Mouse (Mus musculus) forebrain, embryonic 11.5 days (tissue): Measurements from ENCODE around the gene Ap4e1. TPM values are rescaled to one million over a fixed set of nuclear protein-coding genes. Genes with fewer than 3 reads are reported as not detected.

Experiments used
- ATAC-seq: fragments of 200-750 bp; cut with Nextera tagmentation; replicated peaks from 2 replicates; pipeline ENCODE4 v1.8.0; 2017; ENCODE audit warnings: moderate TSS enrichment; ENCODE audit not compliant: low FRiP score
- DNase-seq: peaks from one replicate; pipeline ENCODE4 v3.0.0-alpha.2; 2017; ENCODE audit warnings: low spot score
- H3K27ac ChIP-seq: fragments of 300-500 bp; sonication (generic); 2 replicates; pipeline ENCODE4 v1.5.1; 2014; ENCODE audit warnings: low read depth, low read length
- H3K27me3 ChIP-seq: fragments of 300-500 bp; sonication (generic); 2 replicates; pipeline ENCODE4 v1.6.1; 2014; ENCODE audit warnings: mild to moderate bottlenecking, low read length, mixed read lengths; ENCODE audit not compliant: control insufficient read depth, insufficient read depth
- H3K36me3 ChIP-seq: fragments of 300-500 bp; sonication (generic); 2 replicates; pipeline ENCODE4 v1.6.1; 2014; ENCODE audit warnings: mild to moderate bottlenecking, low read length, moderate library complexity, mixed read lengths; ENCODE audit not compliant: control insufficient read depth, insufficient read depth
- H3K4me1 ChIP-seq: fragments of 300-500 bp; sonication (generic); replicated peaks from 2 replicates; pipeline ENCODE4 v1.6.1; 2014; ENCODE audit warnings: low read length, mixed read lengths; ENCODE audit not compliant: control insufficient read depth, insufficient read depth
- H3K4me2 ChIP-seq: fragments of 300-500 bp; sonication (generic); 2 replicates; pipeline ENCODE4 v1.6.1; 2014; ENCODE audit warnings: low read depth, mild to moderate bottlenecking, low read length, moderate library complexity, mixed read lengths; ENCODE audit not compliant: severe bottlenecking
- H3K4me3 ChIP-seq: fragments of 300-500 bp; sonication (generic); 2 replicates; pipeline ENCODE4 v1.5.1; 2014; ENCODE audit warnings: low read depth, low read length
- H3K9ac ChIP-seq: fragments of 300-500 bp; sonication (generic); 2 replicates; pipeline ENCODE4 v1.6.1; 2014; ENCODE audit warnings: low read length
- H3K9me3 ChIP-seq: fragments of 300-500 bp; sonication (generic); 2 replicates; pipeline ENCODE4 v1.6.1; 2016; ENCODE audit warnings: low read length, mixed read lengths; ENCODE audit not compliant: control insufficient read depth
- WGBS: fragments of 180-500 bp; shearing (Covaris S2); extraction: QIAGEN DNeasy Blood & Tissue Kit; methylation state at CpG from one replicate; pipeline ENCODE4 v1.1.7; 2014; 5-methylcytosine and 5-hydroxymethylcytosine counted together
- polyA plus RNA-seq: library from polyadenylated mRNA; unstranded; fragments of >200 nt; fragmentation: Nextera tagmentation; extraction: Ambion mirVana; gene quantifications from 2 replicates; pipeline ENCODE4 v1.2.1, GENCODE M21; 2014

Gene Ap4e1
- polyA plus RNA-seq, 1 experiment from 2014 or later = 13.1 TPM

GRCm38 (mm10) chr2:126998219-126998618 is 10.3 kb upstream of the Ap4e1 start:
- no peaks in the 10 kb centered on the region for H3K4me1 ChIP-seq
- no peak overlapping the region for H3K4me2 ChIP-seq
- H3K27ac ChIP-seq = no peak overlapping the region
- DNase-seq (no peak), ATAC-seq (no peak)
- no peaks in the 10 kb centered on the region for H3K27me3 ChIP-seq
- H3K36me3 ChIP-seq = no peaks in the 10 kb centered on the region
- WGBS = 66% methylated on average over 7 of the region's 7 CpGs
- no peaks in the 10 kb centered on the region for H3K9me3 ChIP-seq
- H3K4me3 ChIP-seq = no peak overlapping the region
- no peak overlapping the region for H3K9ac ChIP-seq

- H3K36me3 ChIP-seq = no peaks in the 10 kb centered on the region
These were observed 7.9 kb upstream of the Ap4e1 start for GRCm38 (mm10) chr2:127000406-127001324.

GRCm38 (mm10) chr2:127004046-127004445 is 4.5 kb upstream of the Ap4e1 start:
- DNase-seq (no peak), ATAC-seq (no peak)
- no peaks in the 10 kb centered on the region for H3K4me1 ChIP-seq
- H3K9me3 ChIP-seq = no peaks in the 10 kb centered on the region
- no peaks in the 10 kb centered on the region for H3K36me3 ChIP-seq
- H3K27me3 ChIP-seq = no peaks in the 10 kb centered on the region
- H3K9ac ChIP-seq = no peak overlapping the region
- no peak overlapping the region for H3K4me3 ChIP-seq
- H3K27ac ChIP-seq = no peak overlapping the region
- 89% methylated on average over 7 of the region's 7 CpGs for WGBS
- no peak overlapping the region for H3K4me2 ChIP-seq

More at GRCm38 (mm10) chr2:127000406-127001324, 7.9 kb upstream of the Ap4e1 start:
- Histone ChIP-seq H3K9me3 (no peaks in the 10 kb centered on the region), H3K9ac (no peak overlapping the region), H3K4me1 (no peaks in the 10 kb centered on the region), H3K4me2 (no peak overlapping the region), H3K27ac (no peak overlapping the region), H3K27me3 (no peaks in the 10 kb centered on the region), H3K4me3 (no peak overlapping the region)
- no peak for ATAC-seq
- DNase-seq = no peak
- WGBS = 79% methylated on average over 8 of the region's 8 CpGs

- WGBS = 46% methylated on average over 12 of the region's 12 CpGs
- DNase-seq = peak; percentile 56
- Histone ChIP-seq H3K4me3 (no peak overlapping the region), H3K4me1 (0 out of 2 replicates have a peak, but pooled peaks cover 5% of the 10 kb centered on the region), H3K36me3 (no peaks in the 10 kb centered on the region; the same call in 1 of the 2 replicates), H3K4me2 (no peak overlapping the region), H3K27me3 (no peaks in the 10 kb centered on the region), H3K27ac (no peak overlapping the region), H3K9ac (no peak overlapping the region), H3K9me3 (no peaks in the 10 kb centered on the region)
- no peak for ATAC-seq
These were observed 1.7 kb upstream of the Ap4e1 start for GRCm38 (mm10) chr2:127006634-127007370.

- Histone ChIP-seq H3K4me3 (no peak overlapping the region), H3K36me3 (no peaks in the 10 kb centered on the region; the same call in 1 of the 2 replicates), H3K9me3 (no peaks in the 10 kb centered on the region), H3K4me1 (0 out of 2 replicates have a peak, but pooled peaks cover 5% of the 10 kb centered on the region), H3K27me3 (no peaks in the 10 kb centered on the region), H3K4me2 (no peak overlapping the region), H3K27ac (no peak overlapping the region), H3K9ac (no peak overlapping the region)
- ATAC-seq (no peak), DNase-seq (no peak)
- 79% methylated on average over 5 of the region's 5 CpGs for WGBS
These were observed 1.0 kb upstream of the Ap4e1 start for GRCm38 (mm10) chr2:127007509-127007908.

GRCm38 (mm10) chr2:127035006-127035605 is 26.6 kb downstream of the Ap4e1 start:
- H3K4me3 ChIP-seq = no peak overlapping the region
- DNase-seq (no peak), ATAC-seq (no peak)
- H3K4me1 ChIP-seq = no peaks in the 10 kb centered on the region
- H3K36me3 ChIP-seq = no peaks in the 10 kb centered on the region; the same call in 1 of the 2 replicates
- no peaks in the 10 kb centered on the region for H3K9me3 ChIP-seq
- H3K27ac ChIP-seq = no peak overlapping the region
- H3K9ac ChIP-seq = no peak overlapping the region
- whole genome bisulfite sequencing = 96% methylated on average over 9 of the region's 9 CpGs
- no peaks in the 10 kb centered on the region for H3K27me3 ChIP-seq
- no peak overlapping the region for H3K4me2 ChIP-seq

- 95% methylated on average over 4 of the region's 4 CpGs for WGBS
- no peak for ATAC-seq
These were observed 28.8 kb downstream of the Ap4e1 start for GRCm38 (mm10) chr2:127037299-127037698.

GRCm38 (mm10) chr2:127061471-127061870 is 53.0 kb downstream of the Ap4e1 start:
- Histone ChIP-seq H3K9me3 (no peaks in the 10 kb centered on the region), H3K4me3 (no peak overlapping the region), H3K27ac (no peak overlapping the region), H3K27me3 (no peaks in the 10 kb centered on the region), H3K4me2 (no peak overlapping the region), H3K9ac (no peak overlapping the region), H3K36me3 (no peaks in the 10 kb centered on the region; the same call in 1 of the 2 replicates), H3K4me1 (no peaks in the 10 kb centered on the region)
- WGBS = 92% methylated on average over 9 of the region's 9 CpGs
- no peak for DNase-seq
- ATAC-seq = no peak

More at GRCm38 (mm10) chr2:127037299-127037698, 28.8 kb downstream of the Ap4e1 start:
- H3K9ac ChIP-seq = no peak overlapping the region
- no peak overlapping the region for H3K4me3 ChIP-seq
- H3K4me1 ChIP-seq = no peaks in the 10 kb centered on the region
- no peaks in the 10 kb centered on the region for H3K27me3 ChIP-seq
- no peak overlapping the region for H3K27ac ChIP-seq
- DNase-seq = no peak
- H3K9me3 ChIP-seq = no peaks in the 10 kb centered on the region
- H3K4me2 ChIP-seq = no peak overlapping the region
- H3K36me3 ChIP-seq = no peaks in the 10 kb centered on the region; the same call in 1 of the 2 replicates
